Comparison of ENCODE assay signal across 8 mouse cellular contexts in genomic region chr4:124801552-124802308, GRCm38 (mm10). TPM values are rescaled to one million over a fixed set of nuclear protein-coding genes. Genes with fewer than 3 reads are reported as not detected.
DNase-seq lines count a peak whose midpoint lies in the region; ATAC-seq lines count a peak whose summit lies in the region.

TSS of gene Mtf1 (plus strand) at chr4:124802104.

- H3K27me3 ChIP-seq in hindbrain, embryonic 13.5 days: no peaks in the 10 kb centered on the region

- H3K4me1 ChIP-seq in hindbrain, embryonic 13.5 days (replicated peaks): peaks cover 19% of the 10 kb centered on the region

- peak within 1 kb of the TSS; percentile 86 for H3K4me3 ChIP-seq in hindbrain, embryonic 13.5 days

- ATAC-seq in hindbrain, embryonic 13.5 days (ENCODE audit: low FRiP score): peak; percentile 85

- peaks cover 59% of the 10 kb centered on the region for H3K36me3 ChIP-seq in hindbrain, embryonic 13.5 days

- no peaks in the 10 kb centered on the region for H3K9me3 ChIP-seq in hindbrain, embryonic 13.5 days

- DNase-seq in R1 (ENCODE audit: low read depth, low spot score): peak; percentile 95
- peak; percentile 96 to 98 for DNase-seq in cerebellum, postnatal 14 days
- DNase-seq in frontal cortex, postnatal 14 days (ENCODE audit: low spot score in 2 of 2): peak; percentile 75 to 84
- peak; percentile 85 to 89 for DNase-seq in layer of hippocampus, postnatal 14 days (ENCODE audit: low spot score in 2 of 2)
- DNase-seq in lung, postnatal 10 days: peak; percentile 93
- peak; percentile 78 for DNase-seq in ovary, postnatal 14 days (ENCODE audit: low spot score)
- peak; percentile 79 to 91 for DNase-seq in thymus, postnatal 10 days (ENCODE audit: low spot score in 2 of 2)

- 2% methylated on average over 21 of the region's 21 CpGs for WGBS in hindbrain, embryonic 13.5 days

- H3K27ac ChIP-seq in hindbrain, embryonic 13.5 days: peak within 1 kb of the TSS; percentile 96

- H3K9ac ChIP-seq in hindbrain, embryonic 13.5 days: peak within 1 kb of the TSS; percentile 88

- H3K4me2 ChIP-seq in hindbrain, embryonic 13.5 days: peak within 1 kb of the TSS; percentile 90

RNA-seq across cellular contexts. Expression of gene Mtf1, which starts in this region (rescaled TPM):
- 13.5 and 14.8 TPM in 2 replicates for polyA plus RNA-seq in hindbrain, embryonic 13.5 days (2015; fragmentation: Nextera tagmentation; extraction: Ambion mirVana)
- total RNA-seq in layer of hippocampus, postnatal 14 days (2021): 10 to 100 TPM; 24.6 to 27.5 TPM

Comparison
In these comparisons a context has a peak if more than half of its experiments do, and no peak if none do; other contexts are left out.
1. Peak in every context shown above with its lines: DNase-seq, ATAC-seq, H3K4me3 ChIP-seq and H3K27ac ChIP-seq.